Mouse (Mus musculus): ENCODE results near the gene Cldn15.
"Not testable (repeated sequence)": the region's sequence is repeated elsewhere in the genome, so short reads cannot be mapped to it uniquely, and the experiment has no call there.

The Cldn15 gene

GRCm38 (mm10) chr5:136949551-136950336 is 16.7 kb upstream of the Cldn15 start:
- DNase-seq (ENCODE audit: low spot score) = not testable (repeated sequence)

- DNase-seq (ENCODE audit: low spot score) = no peak
Measured at GRCm38 (mm10) chr5:136950521-136950920, 15.9 kb upstream of the Cldn15 start.

GRCm38 (mm10) chr5:136952153-136952552 is 14.3 kb upstream of the Cldn15 start:
- no peak for DNase-seq (ENCODE audit: low spot score)

GRCm38 (mm10) chr5:136953015-136953414 is 13.4 kb upstream of the Cldn15 start, which contains the start of gene Fis1:
TSS of gene Fis1 (plus strand) at chr5:136953275.
- DNase-seq (ENCODE audit: low spot score) = peak; percentile 100

GRCm38 (mm10) chr5:136953440-136953951 is 12.9 kb upstream of the Cldn15 start:
- no peak for DNase-seq (ENCODE audit: low spot score)

GRCm38 (mm10) chr5:136955622-136956021 is 10.8 kb upstream of the Cldn15 start:
- no peak for DNase-seq (ENCODE audit: low spot score)

- DNase-seq (ENCODE audit: low spot score) = no peak
Measured at GRCm38 (mm10) chr5:136957250-136957649, 9.2 kb upstream of the Cldn15 start.

- no peak for DNase-seq (ENCODE audit: low spot score)
Measured at GRCm38 (mm10) chr5:136958991-136959605, 7.3 kb upstream of the Cldn15 start.

- DNase-seq (ENCODE audit: low spot score) = no peak
Measured at GRCm38 (mm10) chr5:136960053-136960452, 6.4 kb upstream of the Cldn15 start.

GRCm38 (mm10) chr5:136961334-136961982 is 5.0 kb upstream of the Cldn15 start:
- DNase-seq (ENCODE audit: low spot score) = no peak

GRCm38 (mm10) chr5:136961983-136962461 is 4.4 kb upstream of the Cldn15 start:
- DNase-seq (ENCODE audit: low spot score) = peak; percentile 96

- peak; percentile 91 for DNase-seq (ENCODE audit: low spot score)
Measured at GRCm38 (mm10) chr5:136962501-136962900, 3.9 kb upstream of the Cldn15 start.

- no peak for DNase-seq (ENCODE audit: low spot score)
Measured at GRCm38 (mm10) chr5:136962966-136963540, 3.4 kb upstream of the Cldn15 start.

GRCm38 (mm10) chr5:136965210-136965609 is 1.2 kb upstream of the Cldn15 start:
- DNase-seq (ENCODE audit: low spot score) = no peak

- DNase-seq (ENCODE audit: low spot score) = no peak
Measured at GRCm38 (mm10) chr5:136965686-136966085, 730 bp upstream of the Cldn15 start.

- DNase-seq (ENCODE audit: low spot score) = no peak
Measured at GRCm38 (mm10) chr5:136966861-136967455, 542 bp downstream of the Cldn15 start.

GRCm38 (mm10) chr5:136967592-136967991 is 1.2 kb downstream of the Cldn15 start:
- no peak for DNase-seq (ENCODE audit: low spot score)

GRCm38 (mm10) chr5:136970703-136971102 is 4.3 kb downstream of the Cldn15 start:
- peak; percentile 70 for DNase-seq (ENCODE audit: low spot score)

- DNase-seq (ENCODE audit: low spot score) = no peak
Measured at GRCm38 (mm10) chr5:136973670-136974069, 7.3 kb downstream of the Cldn15 start.

- DNase-seq (ENCODE audit: low spot score) = no peak
Measured at GRCm38 (mm10) chr5:136977769-136978168, 11.4 kb downstream of the Cldn15 start.

GRCm38 (mm10) chr5:136979762-136980161 is 13.3 kb downstream of the Cldn15 start:
- DNase-seq (ENCODE audit: low spot score) = no peak

- DNase-seq (ENCODE audit: low spot score) = no peak
Measured at GRCm38 (mm10) chr5:136980974-136981373, 14.6 kb downstream of the Cldn15 start.

Data from embryo, embryonic 10 days (tissue).